Mouse (Mus musculus) testis, adult 2 months (tissue): ENCODE results near the gene Slc10a6.

Experiments used
- CTCF ChIP-seq: fragments of 200-500 bp; IDR thresholded peaks from 2 replicates; pipeline ENCODE4 v1.5.1; 2012; ENCODE audit warnings: low read depth, mild to moderate bottlenecking, inconsistent platforms, low read length, moderate library complexity; ENCODE audit not compliant: control insufficient read depth, insufficient read depth, insufficient replicate concordance
- POLR2A ChIP-seq: fragments of 200-500 bp; IDR thresholded peaks from 2 replicates; pipeline ENCODE4 v1.6.1; 2012; ENCODE audit warnings: low read depth, mild to moderate bottlenecking, inconsistent platforms, low read length, moderate library complexity; ENCODE audit not compliant: control insufficient read depth

DNA sequence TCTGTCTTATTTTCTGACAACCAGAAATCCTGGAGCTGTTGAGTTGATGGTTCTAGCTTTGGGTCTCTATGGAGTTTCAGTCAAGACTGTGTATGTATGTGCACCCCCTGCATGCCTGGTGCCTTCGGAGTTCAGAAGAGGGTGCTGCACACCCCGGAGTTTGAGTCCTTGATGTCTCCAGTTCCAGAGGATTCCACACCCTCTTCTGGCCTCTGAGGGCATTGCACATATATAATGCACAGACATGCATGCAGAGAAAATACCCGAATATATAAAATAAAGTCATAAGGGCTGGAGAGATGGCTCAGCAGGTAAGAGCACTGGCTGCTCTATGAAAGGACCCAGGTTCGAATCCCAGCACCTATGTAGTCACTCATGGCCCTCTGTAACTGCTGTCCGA, 29.7 kb upstream of the Slc10a6 start:
- TF ChIP-seq CTCF (no peak), POLR2A (no peak)
